Mouse (Mus musculus) left cerebral cortex, postnatal 10 days (tissue): Measurements from ENCODE around the gene Mast1. TPM values are rescaled to one million over a fixed set of nuclear protein-coding genes. Genes with fewer than 3 reads are reported as not detected.

Source experiments
- DNase-seq, 2 experiments: peaks; one replicate each; pipeline ENCODE4 v3.0.0; 2021 to 2022; ENCODE audit warnings: low spot score in 2 of 2, mixed read lengths in 1 of 2; ENCODE audit errors: extremely low spot score in 1 of 2
- intact Hi-C: fragments of 180-260 bp; cut with DNase I; formaldehyde crosslinking; loops from one replicate; pipeline ENCODE4 v1.15.1; 2025
- total RNA-seq, 2 experiments: library from RNA; stranded (reverse); gene quantifications; 2 replicates each; pipeline ENCODE4 v1.2.3; 2021

The Mast1 gene
- total RNA-seq, 2 experiments from 2014 or later = 183 to 187 TPM

DNA sequence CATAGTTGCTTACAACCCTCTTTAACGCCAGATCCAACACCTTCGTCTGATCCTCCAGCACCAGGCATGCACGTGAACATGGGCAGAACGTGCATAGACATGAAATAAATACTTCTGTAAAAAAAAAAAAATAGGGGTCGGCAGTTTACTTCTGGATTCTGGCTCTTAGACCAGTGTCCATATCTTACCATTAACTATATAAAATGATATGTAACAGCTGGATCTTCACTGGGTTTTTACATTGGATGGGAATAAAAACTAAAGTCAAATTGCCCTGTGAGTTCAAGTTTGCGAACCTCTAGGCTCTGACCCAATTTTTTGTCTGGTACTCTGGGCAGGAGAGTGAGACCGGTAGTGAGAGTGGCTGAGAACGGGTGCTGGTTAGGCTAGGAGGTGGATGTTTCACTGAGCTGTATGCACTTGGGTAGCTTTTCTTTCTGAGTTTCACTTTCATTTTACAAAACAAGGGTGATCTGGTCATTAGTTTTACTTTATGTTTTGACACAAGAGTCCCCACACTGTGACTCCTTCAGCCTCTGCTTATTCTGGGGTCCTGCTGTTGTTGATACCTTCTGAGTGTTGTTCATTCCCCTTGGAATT lies 37.5 kb upstream of the Mast1 start:
- intact Hi-C loops = loop anchor here (1.0 to 5.0 kb wide), 2 partner anchors 16 to 58 kb away; partner anchors contain the start of gene Hook2
- no peak for DNase-seq

DNA sequence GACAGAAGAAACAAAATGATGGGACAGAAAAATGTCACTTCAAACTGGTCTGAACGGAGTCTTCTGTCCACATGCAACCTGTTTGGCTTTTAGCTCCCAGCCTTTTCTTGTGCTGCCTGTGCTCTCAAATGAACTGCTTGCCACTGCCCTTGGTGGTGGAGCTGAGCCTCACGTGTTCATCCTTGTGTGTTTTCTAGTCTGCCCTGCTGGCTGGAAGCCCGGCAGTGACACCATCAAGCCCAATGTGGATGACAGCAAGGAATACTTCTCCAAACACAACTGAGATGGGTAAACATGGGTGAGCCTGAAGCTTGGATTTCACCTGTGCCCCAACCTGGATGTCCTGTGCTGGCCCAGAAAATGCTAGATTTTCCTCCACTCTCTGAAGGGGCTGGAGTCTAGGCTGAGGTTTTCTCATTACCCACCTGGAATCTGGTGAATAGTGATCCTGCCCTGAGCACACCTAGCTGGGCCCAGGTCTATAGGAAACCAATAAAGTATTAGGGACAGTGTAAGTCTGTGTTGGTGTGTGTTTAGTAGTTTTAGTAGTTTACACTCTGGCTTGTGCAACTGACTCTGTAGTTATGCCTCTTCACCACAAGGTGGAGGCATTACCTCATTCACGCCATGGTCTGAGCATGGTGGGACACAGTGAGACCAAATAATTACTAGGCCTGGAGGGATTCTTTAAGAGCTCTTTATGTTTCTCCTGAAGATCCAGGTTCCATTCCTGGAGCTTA lies 36.8 kb upstream of the Mast1 start:
- intact Hi-C loops = loop anchor here (5.0 kb wide), 1 partner anchor 58 kb away; no protein-coding TSS in a partner anchor
- no peak for DNase-seq

DNA sequence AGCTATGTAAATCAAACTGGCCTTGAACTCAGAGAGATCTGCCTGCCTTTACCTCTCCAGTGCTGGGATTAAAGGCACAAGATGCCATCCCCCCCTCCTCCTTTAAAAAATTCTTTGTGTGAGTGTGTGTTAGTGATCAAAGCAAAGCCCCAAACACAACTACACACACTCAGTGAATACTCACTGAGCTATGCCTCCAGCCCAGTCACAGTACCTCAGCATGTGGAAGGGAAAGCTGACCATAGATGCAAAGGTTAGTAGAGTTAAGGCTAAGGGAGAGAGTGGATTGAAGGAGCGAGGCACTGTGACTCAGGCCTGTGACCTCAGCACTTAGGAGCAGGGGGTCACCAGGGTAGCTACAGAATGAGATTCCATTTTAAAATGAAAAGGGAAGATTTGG lies 35.9 kb upstream of the Mast1 start:
- intact Hi-C loops = loop anchor here (5.0 kb wide), 1 partner anchor 59 kb away; no protein-coding TSS in a partner anchor
- no peak for DNase-seq

DNA sequence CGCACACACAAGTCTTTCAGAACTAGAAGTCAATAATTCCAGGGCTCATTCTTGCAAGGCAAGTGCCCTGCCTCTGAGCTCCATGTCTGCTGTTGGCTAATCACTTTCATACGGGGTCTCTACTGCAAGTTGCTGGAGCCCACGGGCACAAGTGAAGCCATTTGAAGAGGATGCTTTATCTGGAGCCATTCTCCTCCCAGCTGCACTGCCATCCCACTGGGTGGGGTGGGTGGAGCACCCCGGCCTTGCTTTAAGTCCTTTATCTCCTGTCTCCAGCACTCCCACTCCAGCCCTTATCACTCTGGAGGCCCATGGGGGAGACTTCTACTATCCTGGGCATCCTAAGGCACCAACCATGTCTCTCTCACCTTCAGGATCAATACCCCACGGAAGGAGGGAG lies 33.8 kb upstream of the Mast1 start:
- intact Hi-C loops = loop anchor here (5.0 kb wide), 1 partner anchor 61 kb away; no protein-coding TSS in a partner anchor

DNA sequence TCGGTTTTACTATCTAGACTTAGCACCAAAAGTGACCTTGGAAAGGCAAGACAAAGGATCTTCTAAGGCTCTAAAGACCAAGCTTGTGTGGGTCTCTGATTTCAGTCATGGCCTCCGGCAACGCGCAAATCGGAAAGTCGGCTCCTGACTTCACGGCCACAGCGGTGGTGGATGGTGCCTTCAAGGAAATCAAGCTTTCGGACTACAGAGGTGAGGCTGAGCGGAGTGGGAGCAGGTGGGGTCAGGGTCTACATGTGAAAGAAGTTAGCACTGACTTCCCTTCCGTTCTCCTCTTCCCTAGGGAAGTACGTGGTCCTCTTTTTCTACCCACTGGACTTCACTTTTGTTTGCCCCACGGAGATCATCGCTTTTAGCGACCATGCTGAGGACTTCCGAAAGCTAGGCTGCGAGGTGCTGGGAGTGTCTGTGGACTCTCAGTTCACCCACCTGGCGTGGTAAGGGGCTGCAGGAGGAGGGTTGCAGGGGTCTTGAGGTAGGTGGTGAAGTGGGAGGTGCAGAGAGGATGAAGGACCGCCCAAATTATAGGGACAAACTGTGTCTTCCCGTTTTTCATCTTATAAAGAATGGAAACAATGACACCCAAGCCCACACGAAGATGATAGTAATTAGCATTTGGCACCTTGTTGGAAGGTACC lies 33.1 kb upstream of the Mast1 start:
- DNase-seq = no peak
- intact Hi-C loops = loop anchor here (5.0 kb wide), 1 partner anchor 62 kb away; no protein-coding TSS in a partner anchor

More for the DNA sequence above, 33.8 kb upstream of the Mast1 start:
- DNase-seq = no peak

DNA sequence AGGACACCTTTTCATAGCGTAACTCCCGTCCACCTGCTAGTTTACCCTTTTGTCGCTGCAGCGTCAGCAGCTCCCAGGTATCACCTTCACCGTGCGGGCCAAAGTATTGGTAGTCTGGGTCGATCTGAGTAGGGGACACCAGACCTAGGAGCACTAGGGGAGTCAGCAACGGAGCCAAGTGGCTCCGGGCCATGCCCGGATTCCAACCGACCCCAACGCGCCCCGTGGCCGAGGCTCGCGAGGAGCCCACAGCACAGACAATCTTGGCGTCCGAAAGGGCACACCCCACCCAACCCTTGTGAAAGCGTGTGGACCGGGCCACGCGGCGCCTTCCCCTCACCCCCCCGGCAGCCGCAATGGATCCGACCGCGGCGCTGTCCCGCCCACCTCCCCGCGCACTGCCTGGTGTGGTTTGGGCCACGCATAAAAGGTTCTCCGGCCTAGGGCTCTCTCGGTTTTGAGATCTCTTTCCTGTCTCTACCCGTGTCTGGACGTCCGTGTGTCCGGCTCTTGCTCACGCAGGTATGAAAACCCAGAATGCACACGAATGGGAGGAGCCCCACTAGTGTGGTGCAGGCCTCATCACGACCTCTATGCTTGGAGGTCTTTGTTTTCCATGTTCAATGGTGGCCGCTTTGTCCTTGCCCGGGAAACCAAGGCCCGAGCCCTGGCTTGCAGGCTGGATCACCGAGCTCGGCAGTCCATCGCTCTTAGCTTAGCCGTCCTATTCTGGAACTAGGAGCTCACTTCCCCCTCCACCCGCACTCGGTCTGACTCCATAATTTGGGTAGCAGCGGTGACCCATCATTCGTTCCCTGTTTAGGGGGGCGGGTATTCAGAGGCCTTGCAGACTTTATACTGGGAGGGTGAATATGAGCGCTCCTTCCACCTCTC lies 32.3 kb upstream of the Mast1 start, which contains the start of the genes Gm49661, Prdx2 and Rnaseh2a:
Gene Gm49661 (minus strand): TSS at position 193 of the 894 bp plus-strand sequence.
Gene Prdx2 (plus strand): TSS at position 347 of the 894 bp plus-strand sequence.
Gene Rnaseh2a (minus strand): TSS at position 527 of the 894 bp plus-strand sequence.
- intact Hi-C loops = loop anchor here (5.0 kb wide), 1 partner anchor 63 kb away; no protein-coding TSS in a partner anchor
- DNase-seq = peak; percentile 62 to 84

DNA sequence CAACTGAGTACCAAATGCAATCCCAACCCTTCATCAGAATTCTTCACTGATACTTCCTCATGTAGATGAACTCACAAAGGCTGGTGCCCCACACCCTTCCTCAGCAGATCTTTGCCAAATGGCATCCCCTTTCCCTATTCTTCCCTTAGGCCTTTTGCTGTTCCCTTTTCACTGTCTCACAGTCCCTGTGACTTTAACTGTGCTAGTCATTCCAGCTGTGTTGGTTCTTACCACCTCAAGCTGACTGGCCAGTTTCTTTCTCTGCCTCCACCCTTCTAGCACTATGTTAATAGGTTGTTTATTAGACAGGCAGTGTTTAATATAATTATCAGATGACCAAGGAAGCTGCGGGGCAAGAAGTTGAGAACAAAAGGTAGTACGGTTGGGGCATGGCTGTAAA lies 31.5 kb upstream of the Mast1 start:
- no peak for DNase-seq
- intact Hi-C loops = no loop called here

DNA sequence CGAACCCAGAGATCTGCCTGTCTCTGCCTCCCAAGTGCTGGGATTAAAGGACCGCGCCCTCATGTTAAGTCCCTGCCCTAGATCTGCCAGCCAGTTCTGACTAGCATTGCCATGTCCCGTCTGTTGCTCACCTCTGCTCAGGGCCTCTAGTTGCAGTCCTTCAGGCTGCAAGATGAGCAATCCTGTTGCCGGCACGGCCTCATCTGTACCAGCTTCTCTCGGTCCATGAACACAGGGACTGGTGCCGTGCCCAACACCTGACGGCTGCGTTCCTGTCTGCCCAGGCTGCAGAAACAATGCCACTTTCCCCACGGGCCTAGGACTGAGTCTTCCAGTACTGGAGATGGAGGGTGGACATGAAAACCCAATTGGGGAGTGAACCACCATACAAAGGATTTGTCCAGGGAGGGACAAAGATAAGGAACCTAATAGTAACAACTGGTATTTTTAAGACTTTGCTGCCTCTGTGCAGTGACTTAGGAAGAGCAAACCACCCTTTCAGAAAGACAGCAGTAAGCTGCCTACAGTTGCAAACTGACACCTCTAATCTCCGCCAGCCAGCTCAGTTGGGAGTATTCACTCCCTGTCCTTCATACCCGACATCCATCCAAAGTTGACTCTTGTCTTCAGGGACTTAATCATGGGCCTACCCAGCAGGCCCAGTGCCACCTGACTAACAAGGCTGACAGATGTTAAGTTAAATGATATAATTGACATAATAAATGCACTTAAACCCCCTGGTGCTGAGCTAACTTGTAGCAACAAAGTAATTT lies 30.6 kb upstream of the Mast1 start:
- DNase-seq = no peak
- intact Hi-C loops = no loop called here

DNA sequence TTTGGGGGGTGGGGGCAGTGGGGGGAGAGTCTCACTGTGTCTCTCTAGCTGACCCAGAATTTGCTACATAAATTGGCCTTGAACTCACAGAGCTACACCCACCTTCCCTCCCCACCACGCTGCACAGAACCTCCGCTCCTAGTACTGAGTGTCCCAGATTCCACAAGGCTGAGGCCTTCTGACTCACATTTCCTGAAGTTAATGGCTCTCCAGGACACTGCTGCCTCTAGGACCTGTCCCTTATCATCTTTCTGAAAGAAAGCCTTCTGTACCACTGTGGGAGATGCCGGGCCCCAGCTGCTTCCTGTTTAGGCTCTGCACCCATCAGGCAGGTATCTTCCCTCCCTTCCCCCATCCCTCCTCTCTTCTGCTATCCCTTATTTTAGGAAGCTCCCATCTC lies 29.4 kb upstream of the Mast1 start:
- no peak for DNase-seq

DNA sequence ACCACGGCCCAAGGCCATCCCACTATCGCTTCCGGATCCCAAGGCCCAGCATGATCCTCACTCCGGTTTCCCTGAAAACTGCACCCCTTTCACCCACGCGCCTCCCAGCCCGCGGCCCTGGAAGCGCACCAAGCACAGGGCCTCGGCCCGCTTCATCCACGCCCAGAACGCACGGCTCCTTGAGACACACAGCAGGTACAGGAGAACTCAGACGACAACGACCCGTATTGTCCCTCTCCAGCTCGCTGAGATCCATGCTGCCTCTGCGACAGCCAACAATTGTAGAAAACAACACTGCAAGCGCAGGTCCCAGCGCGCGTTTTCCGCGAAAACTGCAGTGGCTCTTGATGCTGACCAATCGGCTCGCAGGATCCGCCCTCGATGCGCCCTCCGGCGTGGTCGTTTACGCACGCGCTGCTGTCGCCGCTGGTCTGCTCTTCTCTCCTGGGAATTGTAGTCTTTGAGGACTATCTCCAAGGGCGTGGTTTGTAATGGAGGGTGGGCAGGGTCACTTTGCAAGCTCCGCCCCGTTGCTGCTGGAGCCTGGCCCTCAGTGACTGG lies 28.7 kb upstream of the Mast1 start:
- intact Hi-C loops = no loop called here
- peak; percentile 92 to 96 for DNase-seq

More for the DNA sequence above, 29.4 kb upstream of the Mast1 start:
- intact Hi-C loops = no loop called here

DNA sequence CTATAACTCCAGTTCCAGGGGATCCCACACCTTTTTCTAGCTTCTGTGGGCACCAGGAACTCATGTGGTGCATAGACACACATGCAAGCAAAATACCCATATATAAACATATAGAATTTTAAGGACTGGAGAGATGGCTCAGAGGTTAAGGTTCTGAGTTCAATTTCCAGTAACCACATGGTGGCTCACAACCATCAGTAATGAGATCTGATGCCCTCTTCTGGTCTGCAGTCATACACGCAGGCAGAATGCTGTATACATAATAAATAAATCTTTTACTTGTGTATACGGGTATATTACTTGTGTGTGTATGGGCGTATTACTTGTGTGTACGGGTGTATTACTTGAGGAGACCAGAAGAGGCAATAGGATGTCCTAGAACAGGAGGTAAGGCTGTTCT lies 26.8 kb upstream of the Mast1 start:
- DNase-seq = no peak
- intact Hi-C loops = no loop called here

DNA sequence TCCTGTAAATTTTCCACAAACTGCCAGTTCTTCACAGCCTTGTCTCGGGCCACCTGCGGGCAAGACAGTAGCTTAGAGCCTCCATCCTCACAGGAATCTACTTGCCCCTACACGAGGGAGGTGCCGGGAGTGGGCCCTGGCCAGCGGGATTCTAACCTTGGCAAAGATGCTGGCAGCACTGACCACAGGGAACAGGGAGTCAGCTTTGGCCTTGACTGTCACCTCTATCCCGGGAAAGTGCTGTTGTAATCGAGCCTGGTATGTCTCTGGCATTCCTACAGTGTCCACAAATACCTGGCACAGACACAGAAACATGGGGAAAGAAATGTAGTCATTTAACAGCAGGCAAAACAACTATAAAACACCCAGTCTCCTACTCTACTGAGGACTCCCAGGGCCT lies 22.7 kb upstream of the Mast1 start:
- DNase-seq = no peak
- intact Hi-C loops = no loop called here

DNA sequence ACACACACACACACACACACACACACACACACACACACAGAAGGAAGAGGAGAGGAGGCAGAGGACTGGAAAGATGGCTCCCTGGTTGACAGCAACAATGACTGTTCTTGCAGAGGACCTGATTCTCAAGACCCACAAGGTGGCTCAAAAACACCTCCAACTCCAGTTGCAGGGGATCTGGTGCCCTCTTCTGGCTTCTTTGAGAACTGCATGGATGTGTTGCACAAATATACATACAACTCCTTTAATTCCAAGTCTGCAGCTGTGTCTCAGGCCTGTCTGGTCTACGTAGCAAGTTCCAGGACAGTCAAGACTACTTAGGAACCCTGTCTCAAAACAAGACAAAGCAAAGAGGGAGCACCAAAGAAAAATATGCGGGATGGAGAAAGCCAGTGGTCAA lies 19.6 kb upstream of the Mast1 start:
- DNase-seq = peak in 1 of 2 experiments; percentile 69
- intact Hi-C loops = no loop called here

DNA sequence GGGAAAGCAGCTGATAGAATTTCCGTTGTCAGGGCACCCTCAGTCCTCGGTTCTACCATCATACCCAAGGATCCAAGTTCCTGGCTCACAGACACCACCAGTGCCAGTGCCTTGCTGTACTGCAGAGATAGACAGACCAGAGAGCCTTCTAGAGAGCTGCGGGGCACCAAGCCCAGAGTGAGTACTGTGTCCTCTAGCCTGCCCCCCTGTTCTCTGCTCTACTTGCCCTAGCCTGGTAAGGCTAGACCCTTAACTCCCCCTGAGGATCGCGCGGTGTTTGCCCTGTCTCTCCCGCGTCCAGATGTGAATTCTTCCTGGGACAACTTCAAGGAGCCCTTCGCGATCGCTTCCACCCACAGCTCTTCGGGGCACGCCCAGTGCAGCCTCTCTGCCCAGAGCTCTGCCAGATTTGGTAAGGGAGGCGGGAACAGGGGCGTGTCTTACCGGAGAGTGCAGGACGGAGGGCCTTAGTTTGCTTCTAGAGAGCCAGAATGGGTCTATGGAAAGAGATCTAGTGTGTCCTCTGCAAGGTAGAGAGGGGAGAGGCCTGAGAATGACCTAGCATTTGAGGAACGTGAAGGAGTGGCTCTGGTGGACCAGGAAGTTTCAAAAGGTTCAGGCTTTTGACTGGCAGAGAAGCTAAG lies 15.6 kb upstream of the Mast1 start:
- intact Hi-C loops = no loop called here
- DNase-seq = no peak

DNA sequence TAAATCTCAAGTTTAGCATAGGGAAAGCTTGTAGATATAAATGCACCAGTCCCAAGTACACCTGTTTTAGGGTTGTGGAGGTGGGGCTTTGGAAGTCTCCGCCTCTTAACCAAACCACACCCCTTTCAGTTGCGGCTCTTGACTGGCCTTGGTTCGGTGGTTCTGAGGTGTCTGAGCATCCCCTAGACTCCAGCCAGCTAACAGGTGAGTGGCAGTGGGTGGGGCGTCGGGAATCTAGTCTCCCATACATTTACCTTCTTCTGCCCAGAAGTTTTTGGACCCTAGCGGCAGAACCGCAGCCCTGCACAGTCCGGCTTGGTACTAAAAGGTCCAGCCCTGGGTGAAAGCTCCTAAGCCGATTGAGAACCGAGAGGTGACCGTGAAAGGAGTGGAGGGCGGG lies 12.6 kb upstream of the Mast1 start:
- intact Hi-C loops = no loop called here

DNA sequence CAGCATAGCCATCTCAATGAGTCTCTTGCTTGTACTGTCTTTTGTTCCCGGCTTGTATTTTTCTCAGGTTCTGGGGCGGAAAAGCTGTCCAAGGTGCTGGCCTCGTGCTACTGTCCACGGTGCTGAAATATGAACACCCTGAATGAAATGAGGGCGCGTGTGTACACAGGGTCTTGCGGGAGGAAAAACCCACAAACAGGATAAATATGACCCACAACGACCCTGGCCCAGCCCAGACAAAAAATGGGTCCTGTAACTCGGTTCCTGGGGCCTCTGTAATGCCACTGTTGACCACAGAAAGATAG lies 10.0 kb upstream of the Mast1 start:
- intact Hi-C loops = no loop called here
- DNase-seq = no peak

More for the DNA sequence above, 12.6 kb upstream of the Mast1 start:
- no peak for DNase-seq

DNA sequence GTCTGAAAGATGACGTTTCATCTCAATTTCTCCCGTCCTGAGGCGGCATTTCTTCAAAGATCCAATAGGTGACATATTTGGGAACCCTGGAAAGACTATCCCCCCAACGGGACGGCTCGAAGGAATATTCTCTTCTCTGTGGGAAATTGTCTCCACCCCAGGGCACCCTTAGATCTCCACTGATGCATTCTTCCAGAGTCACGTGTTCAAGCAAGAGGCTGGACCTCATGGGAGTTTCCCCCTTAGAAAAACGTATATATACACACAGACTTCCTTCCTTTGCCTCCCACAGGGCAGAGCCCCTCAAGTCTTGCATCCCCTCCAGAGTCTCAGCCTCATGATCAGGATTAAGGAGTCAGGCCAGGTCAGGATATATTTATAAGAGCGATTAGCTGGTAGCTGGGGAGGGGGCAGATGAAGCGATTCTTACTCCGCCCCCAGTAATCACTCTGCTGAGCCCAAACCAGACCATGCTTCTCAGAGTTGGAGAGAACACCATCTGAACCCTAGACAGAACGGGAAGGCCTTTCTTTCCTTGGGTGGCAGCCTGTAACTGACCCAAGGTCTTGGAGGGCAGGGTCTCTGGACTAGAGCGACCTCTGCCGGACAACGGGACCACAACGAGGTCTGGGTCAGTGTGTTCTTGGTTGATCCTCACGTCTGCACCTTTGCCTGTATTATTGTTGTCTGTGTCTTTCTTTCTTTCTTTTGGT lies 9.5 kb upstream of the Mast1 start, which contains the start of gene Rtbdn:
Gene Rtbdn (plus strand): TSS at position 464 of the 713 bp plus-strand sequence.
- DNase-seq = peak in 1 of 2 experiments; percentile 44
- intact Hi-C loops = no loop called here
